Mouse (Mus musculus) regulatory T cell (primary cell): ENCODE measurements around the gene Dip2b.

ENCODE experiments used
- in situ Hi-C: fragments of 300-600 bp; cut with MboI, MseI; formaldehyde crosslinking; loops from one replicate; pipeline ENCODE4 v1.15.1; 2025; ENCODE audit warnings: high pct_unique_total_duplicates

The Dip2b gene

DNA sequence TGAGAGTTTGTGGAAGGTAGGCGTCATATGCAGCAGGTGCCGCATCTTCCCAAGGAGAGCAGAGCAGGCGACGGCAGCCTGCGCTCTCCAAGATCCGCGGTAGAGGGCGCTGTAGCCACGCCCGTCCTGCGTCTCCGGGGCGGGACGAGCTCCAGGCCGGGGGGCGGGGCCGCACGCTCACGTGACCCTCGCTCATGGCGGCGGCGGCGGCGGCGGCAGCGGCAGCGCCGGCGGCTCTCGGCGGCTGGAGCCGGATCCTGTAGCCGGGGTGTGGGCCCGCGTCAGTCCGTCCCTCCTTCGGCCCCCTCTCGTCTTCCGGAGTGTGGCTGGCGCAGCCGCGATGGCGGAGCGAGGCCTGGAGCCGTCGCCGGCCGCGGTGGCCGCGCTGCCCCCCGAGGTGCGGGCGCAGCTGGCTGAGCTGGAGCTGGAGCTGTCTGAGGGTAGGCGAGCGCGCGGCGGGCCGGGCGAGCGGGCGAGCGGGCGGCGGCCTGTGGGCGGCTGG lies at the start of gene Dip2b:
Gene Dip2b, plus strand, starts transcription at position 195 of the 502 bp plus-strand sequence.
- in situ Hi-C loops = loop anchor here (5.0 kb wide), 1 partner anchor 89 kb away; no protein-coding TSS in a partner anchor

DNA sequence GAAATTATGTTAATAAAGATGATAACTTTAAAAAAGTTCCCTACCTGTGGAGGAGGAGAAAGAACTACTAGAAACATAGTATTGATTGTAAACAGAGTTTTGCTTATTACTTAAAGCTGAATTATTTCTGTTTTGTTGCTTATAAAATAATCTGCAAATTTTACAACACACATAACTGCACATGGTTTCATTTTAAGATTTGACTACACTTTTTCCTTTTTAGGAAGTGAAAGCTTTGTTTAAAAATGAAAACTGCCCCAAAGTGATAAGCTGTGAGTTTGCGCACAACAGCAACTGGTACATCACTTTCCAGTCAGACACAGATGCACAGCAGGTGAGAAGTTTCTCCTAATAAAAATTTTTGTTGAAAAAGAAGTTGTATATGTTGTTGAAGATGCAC lies 45.4 kb upstream of the Dip2b start:
- in situ Hi-C loops = loop anchor here (5.0 kb wide), 1 partner anchor 371 kb away; no protein-coding TSS in a partner anchor

DNA sequence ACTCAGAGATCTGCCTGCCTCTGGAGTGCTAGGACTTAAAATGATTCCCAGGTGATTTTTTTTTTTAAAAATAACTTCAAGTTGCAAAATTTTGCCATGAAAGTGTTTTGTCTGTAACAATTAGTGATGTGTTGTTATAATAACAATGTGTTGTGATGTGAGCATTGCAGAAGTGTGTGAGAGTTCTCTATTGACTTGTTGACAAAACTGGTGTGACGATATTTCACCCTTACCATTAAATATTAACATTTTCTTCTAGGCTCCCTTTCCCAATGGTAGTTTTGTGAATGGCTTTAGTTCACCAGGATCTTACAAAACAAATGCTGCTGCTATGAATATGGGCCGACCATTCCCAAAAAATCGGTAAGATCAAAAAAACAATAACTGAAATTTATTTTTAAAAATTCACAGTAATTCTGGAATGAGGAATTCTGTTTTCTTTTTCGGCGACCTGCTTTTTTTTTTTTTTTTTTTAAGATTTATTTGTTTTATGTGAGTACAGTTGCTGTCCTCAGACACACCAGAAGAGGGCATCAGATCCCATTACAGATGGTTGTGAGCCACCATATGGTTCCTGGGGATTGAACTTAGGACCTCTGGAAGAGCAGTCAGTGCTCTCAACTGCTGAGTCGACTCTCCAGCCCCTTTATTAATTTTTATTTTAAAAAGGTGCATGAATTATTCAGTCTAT lies 41.2 kb upstream of the Dip2b start:
- in situ Hi-C loops = no loop called here

DNA sequence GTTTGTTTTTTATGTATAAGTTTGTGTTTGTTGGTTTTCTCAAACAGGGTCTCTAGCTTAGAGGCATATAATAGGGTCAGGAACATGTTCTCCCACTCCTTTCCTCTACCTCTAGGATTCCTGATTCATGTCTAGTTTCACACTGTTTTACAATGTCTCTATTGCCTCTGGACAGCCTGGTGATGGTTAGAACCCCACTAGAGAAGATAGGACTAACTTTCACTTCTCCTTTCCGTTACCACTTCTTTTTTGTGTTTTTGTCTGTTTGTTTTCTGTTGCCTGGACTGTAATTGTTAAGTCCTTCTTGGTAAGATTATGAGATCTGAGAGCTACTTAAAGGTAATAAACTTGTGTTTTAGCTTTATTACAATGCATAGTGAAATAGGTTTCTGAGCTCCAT lies 39.1 kb upstream of the Dip2b start:
- in situ Hi-C loops = no loop called here

DNA sequence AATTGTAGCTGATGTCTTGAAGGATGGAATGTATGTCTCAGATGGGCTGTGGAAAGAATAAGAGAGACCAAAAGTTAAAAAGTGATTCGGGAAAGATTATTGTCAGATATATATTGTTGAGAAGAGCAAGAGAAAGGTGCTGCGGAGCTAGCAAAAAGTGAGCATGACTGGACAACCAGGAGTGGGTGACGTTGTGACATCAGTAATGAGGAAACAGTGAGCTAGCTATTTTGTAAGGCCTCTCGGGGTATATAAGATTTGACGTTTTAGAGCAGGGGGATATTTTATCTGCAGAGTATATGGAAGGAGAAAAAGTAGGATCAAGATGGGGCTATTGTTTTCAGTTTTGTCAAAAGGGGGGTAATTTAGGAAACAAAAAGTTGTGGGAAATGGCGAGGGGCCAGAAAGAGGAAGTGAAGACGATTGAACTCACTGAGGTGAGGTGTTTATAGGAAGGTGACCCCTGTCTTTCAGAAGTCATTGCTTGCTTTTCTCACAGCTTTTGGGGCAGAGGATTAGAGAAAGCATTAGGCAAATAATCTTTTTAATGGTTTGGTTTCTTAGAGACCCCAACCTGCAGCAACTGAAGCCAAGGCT lies 33.7 kb upstream of the Dip2b start:
- in situ Hi-C loops = no loop called here

DNA sequence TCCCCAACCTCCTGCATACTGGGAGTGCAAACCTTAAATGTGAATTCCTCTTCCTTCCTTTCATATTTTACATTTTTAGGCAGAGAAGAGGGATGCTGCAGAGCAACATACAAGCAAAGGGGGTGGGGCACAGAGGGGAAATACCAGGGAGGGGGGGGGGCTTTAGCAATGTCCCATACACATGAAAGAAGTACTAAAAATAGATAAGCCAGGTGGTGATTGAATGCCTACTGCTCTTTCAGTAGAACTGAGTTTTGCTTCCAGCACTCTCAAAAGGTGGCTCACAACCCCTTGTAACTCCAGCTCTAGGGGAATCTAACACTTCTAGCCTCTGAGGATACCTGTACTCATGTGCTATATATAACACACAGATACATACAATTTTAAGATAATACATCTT lies 32.3 kb upstream of the Dip2b start:
- in situ Hi-C loops = no loop called here

DNA sequence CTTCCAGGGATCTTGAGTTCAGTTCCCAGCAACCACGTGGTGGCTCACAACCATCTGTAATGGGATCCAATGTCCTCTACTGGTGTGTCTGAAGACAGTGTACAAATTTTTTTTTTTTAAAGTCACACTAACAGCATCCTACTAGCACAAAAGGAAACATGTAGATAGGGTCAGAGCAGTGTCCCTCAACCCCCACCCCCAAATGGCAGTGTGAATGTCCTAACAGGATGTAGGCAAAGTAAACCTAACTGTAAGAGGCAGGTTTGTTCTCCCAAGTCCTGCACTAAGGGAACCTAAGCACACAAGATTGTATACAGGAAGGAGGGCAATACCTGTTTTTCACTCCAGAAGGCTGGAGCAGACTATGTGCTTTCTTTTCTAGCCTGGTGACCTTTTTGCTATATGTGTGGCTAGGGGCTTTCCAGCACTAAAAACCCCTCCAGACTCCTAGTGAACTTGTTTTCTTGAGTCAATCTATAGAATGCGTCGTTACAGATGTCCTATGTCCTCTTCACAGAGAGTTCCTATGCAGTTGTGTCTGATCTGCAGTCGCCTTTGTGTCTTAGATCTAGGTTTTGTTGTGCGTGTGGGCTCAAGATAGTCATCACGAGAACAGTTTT lies 20.1 kb upstream of the Dip2b start:
- in situ Hi-C loops = no loop called here

DNA sequence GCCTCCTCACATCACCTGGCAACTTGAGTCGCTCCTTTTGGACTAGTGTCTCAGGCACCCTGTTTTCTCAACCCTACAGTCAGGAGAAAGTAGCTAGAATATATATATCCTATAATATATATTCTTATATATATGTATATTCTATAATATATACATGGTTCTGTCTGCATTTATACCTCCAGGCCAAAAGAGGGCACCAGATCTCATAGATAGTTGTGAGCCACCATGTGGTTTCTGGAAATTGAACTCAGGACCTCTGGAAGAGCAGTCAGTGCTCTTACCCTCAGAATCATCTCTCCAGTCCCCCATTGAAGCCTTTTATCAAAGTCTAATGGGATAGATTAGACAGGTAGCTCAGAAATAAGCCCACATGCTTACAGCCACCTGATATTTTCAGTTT lies 17.3 kb upstream of the Dip2b start:
- in situ Hi-C loops = no loop called here

DNA sequence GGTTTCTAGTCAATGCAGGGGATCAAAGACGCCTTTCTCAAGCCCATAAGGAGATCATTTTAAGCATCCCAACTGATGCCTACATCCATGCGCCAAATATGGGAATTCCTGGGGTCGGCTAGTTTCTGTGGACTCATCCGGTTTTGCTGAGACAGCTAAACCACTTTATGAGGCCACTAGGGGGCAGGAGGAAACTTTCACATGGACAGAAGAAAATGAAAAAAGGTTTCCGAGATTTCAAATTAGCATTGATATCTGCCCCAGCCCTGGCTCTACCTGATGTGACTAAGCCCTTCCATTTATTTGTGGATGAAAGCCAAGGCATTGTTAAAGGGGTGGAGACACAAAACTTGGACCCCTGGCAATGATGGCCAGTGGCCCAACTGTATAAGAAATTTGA lies 15.5 kb upstream of the Dip2b start:
- in situ Hi-C loops = no loop called here

DNA sequence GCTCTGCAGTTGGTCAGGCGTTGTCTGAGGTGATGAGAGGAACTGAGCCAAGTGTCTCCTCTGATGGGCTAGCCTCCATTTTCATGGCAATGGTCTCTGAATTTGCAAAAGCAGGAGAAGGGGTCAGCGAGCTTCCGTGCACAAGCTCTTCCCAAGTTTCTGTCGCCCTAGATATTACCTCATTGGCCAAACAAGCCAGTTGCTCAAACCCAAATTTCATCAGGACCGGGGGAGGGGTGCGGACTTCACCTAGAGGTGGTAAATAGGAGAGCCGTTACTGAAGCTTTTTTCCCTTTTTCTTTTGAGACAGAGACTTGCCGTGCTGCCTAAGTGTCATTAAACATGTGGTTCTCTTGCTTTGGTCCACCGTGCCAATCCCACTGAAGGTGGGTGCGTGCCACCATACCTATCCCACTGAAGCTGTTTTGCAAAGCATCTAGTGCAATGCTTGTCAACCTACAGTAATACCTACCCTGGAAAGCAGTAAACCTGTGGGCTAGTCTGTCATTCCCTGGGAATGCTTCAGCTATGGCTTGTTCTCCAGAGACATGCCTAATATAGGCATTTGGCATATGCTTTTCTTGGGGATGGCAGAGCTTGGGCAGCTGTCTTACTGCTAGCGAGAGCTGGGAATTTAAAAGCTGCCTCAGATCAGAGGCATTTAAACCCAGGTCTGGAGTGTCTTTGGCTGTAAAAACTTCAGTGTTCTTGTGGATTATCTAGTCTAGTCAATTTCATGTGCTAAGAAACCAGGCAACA lies 13.2 kb upstream of the Dip2b start:
- in situ Hi-C loops = no loop called here

DNA sequence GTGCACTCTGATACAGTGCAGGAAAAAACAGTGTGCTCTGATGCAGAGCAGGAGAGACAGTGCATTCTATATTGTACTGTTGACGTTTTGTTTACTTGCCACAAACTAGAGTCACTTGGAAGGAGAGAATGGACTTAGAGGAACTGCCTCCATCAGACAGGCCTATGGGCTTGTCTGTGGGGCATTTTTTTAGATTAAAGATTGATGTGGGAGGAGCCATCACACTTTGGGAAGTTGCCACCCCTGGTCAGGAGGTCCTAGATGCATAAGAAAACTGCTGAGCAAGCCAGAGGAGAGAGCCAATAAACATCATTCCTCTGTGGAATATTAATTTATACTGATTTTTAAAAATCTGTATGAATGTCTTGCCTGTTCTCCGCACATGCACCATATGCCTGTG lies 10.3 kb upstream of the Dip2b start:
- in situ Hi-C loops = no loop called here

DNA sequence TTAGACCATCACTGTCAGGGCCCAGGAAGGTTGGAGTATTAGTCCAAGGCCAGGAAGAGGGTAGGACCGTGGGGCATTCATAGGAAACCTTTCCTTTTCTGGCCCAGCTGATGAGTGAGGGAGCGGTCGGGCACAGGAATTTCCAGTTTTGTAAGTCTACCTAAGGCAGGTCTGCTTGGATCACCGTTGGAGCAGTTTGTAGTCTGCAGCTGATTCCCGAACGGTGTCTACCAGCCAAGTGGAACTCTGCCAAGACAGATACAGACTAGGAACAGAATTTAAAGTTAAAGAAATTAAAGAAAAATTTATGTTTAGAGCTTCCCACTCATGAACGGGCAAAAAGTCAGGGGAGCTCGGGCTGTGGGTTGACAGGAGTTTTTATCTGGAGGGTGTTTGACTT lies 9.0 kb upstream of the Dip2b start:
- in situ Hi-C loops = no loop called here

DNA sequence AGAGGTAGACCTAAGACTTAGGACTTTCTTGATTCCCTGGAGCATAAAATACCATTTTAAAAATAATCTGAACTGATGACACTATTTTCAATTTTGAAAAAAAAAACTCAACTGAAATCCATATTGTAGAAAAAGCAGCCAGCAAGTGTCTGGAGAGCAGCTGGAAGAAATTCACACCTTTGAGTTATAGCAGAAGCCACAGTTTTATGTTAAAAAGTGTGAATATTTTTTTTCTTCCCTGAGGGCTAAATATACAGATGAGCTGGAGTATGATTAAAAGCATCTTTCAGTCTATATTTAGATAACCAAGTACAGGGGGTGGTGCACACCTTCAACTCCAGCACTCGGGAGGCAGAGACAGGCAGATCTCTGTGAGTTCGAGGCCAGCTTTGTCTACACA lies 8.6 kb upstream of the Dip2b start:
- in situ Hi-C loops = no loop called here

DNA sequence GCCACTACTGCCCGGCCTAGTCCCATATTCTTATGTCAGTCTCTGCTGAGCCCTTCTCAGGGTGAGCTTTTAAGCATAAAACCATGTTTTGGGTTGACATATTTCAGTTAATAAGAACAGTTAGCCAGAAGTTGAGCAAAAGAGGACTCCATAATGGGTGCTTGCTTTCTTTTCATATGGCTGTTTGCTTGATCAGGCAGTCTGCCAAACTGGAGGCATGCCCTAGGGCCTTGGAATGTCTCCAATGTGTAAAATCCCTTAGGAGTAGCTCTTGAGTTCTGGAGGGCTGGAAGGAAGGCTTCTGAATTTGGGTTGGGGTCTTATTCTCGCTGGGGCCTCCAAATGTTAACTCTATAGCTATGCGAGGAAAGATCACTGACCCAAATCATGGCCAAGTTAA lies 5.9 kb upstream of the Dip2b start:
- in situ Hi-C loops = no loop called here

DNA sequence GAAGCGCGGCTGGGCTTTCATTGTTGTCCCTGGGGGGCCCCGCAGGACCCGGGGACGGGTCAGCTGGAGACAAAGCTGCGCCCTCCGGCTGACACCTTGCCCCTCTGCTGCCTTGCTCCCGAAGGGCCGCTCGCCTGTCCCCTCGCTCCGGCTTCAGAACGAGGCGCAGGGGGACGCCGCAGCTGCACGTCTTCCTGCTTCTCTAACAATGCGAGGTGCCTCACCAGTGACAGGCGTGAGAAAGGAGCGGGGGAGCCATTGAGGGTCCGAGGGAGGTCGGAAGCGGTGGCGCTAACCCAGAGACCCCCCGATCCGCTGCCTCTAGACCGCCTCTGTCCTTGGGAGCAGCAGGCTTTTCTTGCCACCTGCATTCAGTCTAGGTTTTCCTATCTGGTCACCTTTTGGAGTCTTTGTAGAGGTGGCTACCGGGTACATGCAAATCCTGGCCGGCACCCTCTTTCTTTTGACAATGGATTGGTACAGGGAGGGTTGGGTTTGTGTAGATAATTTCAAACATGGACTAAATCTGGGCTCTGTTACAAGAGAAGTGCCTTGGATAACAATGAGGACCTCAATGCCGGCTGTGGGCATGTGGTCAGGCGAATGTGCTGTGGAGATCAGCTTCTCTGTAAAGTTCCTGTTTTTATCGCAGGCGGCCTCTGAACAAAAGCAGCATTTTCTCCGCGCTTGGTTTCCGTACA lies 687 bp downstream of the Dip2b start:
- in situ Hi-C loops = loop anchor here (5.0 kb wide), 1 partner anchor 88 kb away; no protein-coding TSS in a partner anchor

DNA sequence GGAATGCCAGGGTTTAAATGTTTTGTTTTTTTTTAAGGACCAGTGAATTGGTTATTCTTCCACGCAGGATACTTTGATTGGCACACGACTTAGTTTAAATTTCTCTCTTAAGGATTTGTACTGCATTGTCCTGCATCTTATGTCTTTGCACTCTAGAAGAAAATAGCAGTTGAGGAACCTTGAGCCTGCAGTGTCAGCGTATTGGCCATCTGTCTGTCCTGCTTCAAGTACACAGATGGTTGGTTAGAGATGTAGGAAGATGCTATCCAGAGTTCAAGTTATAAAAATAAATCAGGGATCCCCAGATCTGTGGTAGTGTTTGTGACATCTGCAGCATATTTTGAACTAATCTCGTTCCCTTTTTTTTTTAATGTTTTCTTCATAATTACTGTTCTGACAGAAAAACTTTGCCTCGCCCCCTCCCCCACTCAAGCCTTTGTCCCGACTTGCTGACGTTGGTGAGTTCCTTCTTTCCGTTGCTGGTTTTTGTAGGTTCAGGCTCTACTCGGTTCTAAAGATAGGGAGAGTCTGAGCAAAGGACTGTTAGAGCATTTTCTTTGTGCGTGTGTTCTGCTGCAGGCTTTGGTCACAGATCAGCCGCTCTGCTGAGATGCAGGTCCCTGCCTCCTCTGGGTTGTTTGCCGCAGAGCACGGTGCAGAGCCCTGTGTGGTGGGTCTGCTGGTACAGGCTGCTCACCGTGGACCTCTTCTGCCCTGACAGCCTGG lies 2.2 kb downstream of the Dip2b start:
- in situ Hi-C loops = no loop called here

DNA sequence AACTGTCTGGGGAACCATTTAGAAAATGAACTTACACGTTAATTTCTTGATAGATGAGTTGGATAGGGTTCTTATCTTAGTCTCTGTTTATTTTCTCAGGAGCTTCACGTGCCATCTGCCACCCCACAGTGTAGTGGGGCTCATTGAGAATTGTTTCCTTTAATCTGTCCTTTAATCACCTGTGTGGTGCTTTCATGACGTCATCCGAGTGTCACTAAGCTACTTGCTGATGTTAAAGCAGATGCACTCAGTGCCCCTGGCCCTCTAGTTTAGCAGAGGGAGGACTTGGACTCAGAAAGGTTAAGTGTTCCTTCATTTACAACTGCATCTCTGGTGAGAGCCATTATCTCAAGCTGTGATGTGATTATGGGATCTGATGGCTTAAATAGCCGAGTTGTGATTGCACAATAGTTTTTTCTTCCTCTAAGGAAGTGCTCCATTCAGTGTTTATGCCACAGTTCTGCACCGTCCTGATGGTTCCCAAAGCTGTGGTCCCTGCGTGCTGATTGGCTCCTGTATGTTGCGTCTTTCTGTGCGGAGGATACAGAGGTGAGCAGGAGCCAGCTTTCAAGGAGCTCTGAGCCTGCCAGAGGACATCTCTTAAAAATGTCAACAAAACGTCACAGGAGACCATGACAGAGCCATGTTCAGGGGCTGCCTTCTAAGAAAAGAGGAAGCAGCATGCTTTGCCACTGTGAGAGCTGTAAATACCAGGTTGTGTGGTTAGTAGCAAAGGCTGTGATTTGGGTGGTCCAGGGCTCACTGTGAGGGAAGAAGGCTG lies 3.0 kb downstream of the Dip2b start:
- in situ Hi-C loops = no loop called here

DNA sequence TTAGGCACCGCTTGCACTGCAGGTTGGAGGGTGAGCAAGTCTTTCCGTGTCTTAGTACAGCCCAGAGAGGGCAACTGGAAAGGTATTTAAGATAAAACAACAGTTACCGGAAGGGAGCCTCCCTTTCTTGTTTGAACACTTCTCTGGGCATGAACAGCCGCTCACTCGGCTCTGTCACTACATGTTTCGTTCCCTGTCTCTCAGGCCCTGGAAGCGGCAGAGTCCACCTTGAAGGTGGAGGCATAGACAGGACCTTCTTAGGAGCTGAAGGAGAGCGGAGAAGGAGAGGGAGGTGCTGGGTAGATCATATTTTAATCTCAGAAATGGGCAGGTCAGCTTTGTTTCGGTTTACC lies 3.6 kb downstream of the Dip2b start:
- in situ Hi-C loops = no loop called here

DNA sequence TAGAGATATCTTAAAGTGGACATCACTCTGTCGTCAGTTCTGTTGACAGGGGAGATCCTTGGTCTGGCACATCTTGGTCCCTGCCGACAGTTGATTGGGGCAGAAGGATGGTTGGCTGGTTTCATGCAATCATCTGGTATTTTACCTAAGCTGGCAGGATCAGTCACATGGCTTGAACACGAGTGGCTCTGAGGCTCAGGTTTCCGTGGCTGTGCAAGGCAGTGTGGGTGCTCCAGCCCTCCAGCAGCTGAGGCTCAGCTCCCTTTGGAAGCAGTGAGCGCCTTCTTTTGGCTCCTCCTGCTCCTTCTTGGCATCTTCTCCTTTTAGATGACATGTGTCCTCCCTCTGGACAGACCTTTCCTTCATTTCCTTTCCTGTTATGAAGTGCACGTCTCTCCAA lies 7.1 kb downstream of the Dip2b start:
- in situ Hi-C loops = no loop called here

DNA sequence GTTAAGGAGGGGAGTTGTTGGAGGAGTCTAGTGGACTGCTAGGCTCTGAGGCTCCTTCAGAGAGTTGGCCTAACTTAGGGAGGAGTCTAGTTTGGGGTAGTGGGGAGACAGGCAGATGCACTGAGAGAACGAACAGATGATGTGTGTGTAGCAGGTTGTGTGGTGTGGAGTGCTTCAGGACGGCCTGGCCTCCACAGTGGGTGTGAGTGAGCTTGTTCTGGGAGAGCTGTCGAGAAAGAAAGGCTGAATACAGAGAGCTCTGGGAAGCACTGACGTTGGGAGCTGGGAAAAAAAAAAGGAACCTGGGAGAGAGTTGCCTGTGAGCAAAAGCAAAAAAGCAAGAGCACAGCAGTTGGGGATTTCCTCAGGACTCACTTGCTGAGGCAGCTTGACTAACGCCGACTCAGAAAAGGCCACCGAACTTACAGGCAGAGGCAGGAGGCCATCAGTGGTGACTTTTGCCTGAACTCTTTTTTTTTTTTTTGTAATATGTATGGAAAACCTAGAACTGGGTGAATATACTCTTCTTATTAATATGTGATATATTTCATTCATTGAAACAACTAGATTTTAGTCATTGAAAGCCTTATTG lies 11.1 kb downstream of the Dip2b start:
- in situ Hi-C loops = no loop called here
